Mouse (Mus musculus) kidney, embryonic 15.5 days (tissue): Measurements from ENCODE around the gene Tfap4. TPM values are rescaled to one million over a fixed set of nuclear protein-coding genes. Genes with fewer than 3 reads are reported as not detected.

Source experiments
- ATAC-seq: fragments of 200-750 bp; cut with Nextera tagmentation; replicated peaks from 2 replicates; pipeline ENCODE4 v1.8.0; 2017; ENCODE audit warnings: moderate TSS enrichment; ENCODE audit not compliant: low FRiP score
- H3K27ac ChIP-seq: fragments of 300-500 bp; sonication (generic); 2 replicates; pipeline ENCODE4 v1.5.1; 2015; ENCODE audit warnings: mild to moderate bottlenecking, inconsistent platforms
- H3K27me3 ChIP-seq: fragments of 300-500 bp; sonication (generic); 2 replicates; pipeline ENCODE4 v1.6.1; 2015; ENCODE audit warnings: inconsistent platforms
- H3K36me3 ChIP-seq: fragments of 300-500 bp; sonication (generic); 2 replicates; pipeline ENCODE4 v1.6.1; 2015; ENCODE audit warnings: inconsistent platforms
- H3K4me1 ChIP-seq: fragments of 300-500 bp; sonication (generic); 2 replicates; pipeline ENCODE4 v1.6.1; 2015; ENCODE audit warnings: inconsistent platforms
- H3K4me2 ChIP-seq: fragments of 300-500 bp; sonication (generic); 2 replicates; pipeline ENCODE4 v1.6.1; 2015; ENCODE audit warnings: moderate library complexity, mild to moderate bottlenecking, inconsistent platforms
- H3K4me3 ChIP-seq: fragments of 300-500 bp; sonication (generic); replicated peaks from 2 replicates; pipeline ENCODE4 v1.5.1; 2015; ENCODE audit warnings: mild to moderate bottlenecking, inconsistent platforms
- H3K9ac ChIP-seq: fragments of 300-500 bp; sonication (generic); 2 replicates; pipeline ENCODE4 v1.6.1; 2015; ENCODE audit warnings: mild to moderate bottlenecking, inconsistent platforms
- H3K9me3 ChIP-seq: fragments of 300-500 bp; sonication (generic); replicated peaks from 2 replicates; pipeline ENCODE4 v1.6.1; 2016; ENCODE audit warnings: inconsistent platforms
- WGBS: fragments of 180-500 bp; shearing (Covaris S2); methylation state at CpG from one replicate; pipeline ENCODE4 v1.1.7; 2015; ENCODE audit warnings: mixed read lengths; 5-methylcytosine and 5-hydroxymethylcytosine counted together
- polyA plus RNA-seq: library from polyadenylated mRNA; unstranded; fragments of >200 nt; fragmentation: Nextera tagmentation; extraction: Ambion mirVana; gene quantifications from 2 replicates; pipeline ENCODE4 v1.2.1, GENCODE M21; 2015

Gene Tfap4
- polyA plus RNA-seq, result 24.6 and 25.7 TPM in 2 replicates

DNA sequence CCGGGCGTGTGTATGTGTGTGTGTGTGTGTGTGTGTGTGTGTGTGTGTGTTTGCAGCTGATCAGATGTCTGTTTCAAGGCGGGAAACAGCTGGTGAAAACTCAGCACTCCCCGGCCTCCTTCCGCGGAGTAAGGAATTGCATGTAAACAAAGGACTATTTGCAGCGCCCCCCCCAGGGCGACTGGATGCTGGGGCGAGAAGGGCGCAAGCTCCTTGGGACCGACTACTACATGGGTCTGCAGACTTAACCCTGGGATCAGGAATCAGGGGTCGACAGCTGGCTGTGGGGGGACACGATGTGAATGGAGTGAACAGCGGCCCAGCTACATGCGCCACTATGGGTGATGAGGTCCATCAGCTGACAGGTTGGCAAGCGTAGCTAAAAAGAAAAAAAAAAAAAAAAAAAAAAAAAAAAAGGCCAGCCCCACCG lies at the start of gene Tfap4:
TSS of gene Tfap4 (minus strand) at position 140 of the 430 bp plus-strand sequence.
- H3K4me2 ChIP-seq, result peak within 1 kb of the TSS; percentile 95
- peaks cover 27% of the 10 kb centered on the region for H3K4me1 ChIP-seq
- H3K4me3 ChIP-seq, result peak within 1 kb of the TSS; percentile 75
- H3K9me3 ChIP-seq, result no peaks in the 10 kb centered on the region
- peak within 1 kb of the TSS; percentile 95 for H3K27ac ChIP-seq
- peak; percentile 16 for ATAC-seq
- peak within 1 kb of the TSS; percentile 71 for H3K9ac ChIP-seq
- no peaks in the 10 kb centered on the region for H3K27me3 ChIP-seq
- WGBS, result under 1% methylated on average over 16 of the region's 17 CpGs
- peaks cover 4% of the 10 kb centered on the region; the same call in 1 of the 2 replicates for H3K36me3 ChIP-seq

DNA sequence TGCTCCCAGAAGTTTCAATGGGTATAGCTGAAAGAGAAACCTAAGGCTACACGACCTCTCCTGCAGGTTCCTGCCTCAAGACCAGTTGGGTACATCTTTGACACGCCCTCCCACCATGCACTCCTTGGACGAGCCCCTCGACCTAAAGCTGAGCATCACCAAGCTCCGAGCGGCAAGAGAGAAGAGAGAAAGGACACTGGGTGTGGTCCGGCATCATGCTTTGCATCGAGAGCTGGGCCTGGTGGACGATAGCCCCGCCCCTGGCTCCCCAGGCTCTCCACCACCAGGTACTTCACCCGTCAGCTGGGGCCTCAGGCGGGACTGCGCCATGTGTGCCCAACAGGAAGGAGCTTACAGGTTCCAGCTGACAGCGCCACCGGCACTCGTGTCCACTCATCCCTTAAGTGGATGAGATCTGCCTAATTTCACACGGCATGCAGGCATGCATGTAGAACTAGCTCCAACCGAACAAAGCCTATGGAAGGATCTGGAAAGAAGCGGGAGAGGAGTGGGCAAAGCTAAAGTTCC lies 48.9 kb upstream of the Tfap4 start:
- no peaks in the 10 kb centered on the region for H3K27me3 ChIP-seq
- H3K9me3 ChIP-seq, result no peaks in the 10 kb centered on the region
- H3K4me2 ChIP-seq, result 0 out of 2 replicates have a peak overlapping the region, but pooled peaks have one; percentile 6
- H3K4me1 ChIP-seq, result peaks cover 56% of the 10 kb centered on the region
- H3K9ac ChIP-seq, result no peak overlapping the region
- H3K4me3 ChIP-seq, result no peak overlapping the region
- peaks cover 49% of the 10 kb centered on the region for H3K36me3 ChIP-seq
- H3K27ac ChIP-seq, result peak overlapping the region; percentile 93
- 63% methylated on average over 19 of the region's 19 CpGs for WGBS
- ATAC-seq, result peak; percentile 28; the same call in 1 of the 2 replicates

DNA sequence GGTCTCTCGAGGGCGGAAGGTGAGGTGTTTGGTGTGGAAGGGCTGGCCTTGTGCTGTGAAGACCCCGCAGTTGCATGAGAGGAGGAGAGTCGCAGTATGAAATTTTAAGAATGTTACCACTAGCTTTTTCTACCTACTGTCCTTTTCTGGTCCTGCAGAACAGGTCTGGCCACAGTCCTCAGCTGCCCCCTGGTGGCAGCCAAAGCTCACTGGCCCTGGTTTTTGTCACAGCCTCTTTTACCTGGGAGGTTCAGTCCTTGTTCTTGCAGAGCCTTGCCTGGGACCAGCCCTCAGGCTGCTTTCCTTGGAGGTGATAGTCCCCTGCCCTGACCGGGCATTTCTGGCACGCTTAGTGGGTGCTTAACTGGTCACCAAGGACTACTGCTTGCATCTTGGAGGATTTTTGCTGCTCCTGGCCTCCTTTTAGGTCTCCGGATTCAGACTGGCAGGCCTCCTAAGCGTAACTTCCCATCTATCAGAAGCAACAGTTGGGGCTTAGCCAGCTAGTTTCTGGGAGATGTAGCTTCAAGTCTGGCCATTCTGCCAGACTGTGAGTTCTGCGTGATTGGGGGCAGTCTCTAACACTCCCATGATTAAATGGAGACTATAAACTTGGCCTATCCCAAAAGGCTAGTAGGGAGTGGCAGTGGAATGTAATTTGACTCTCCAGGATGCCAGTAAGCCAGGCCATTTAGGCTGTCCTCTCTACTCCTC lies 48.3 kb upstream of the Tfap4 start:
- H3K9ac ChIP-seq, result 0 out of 2 replicates have a peak overlapping the region, but pooled peaks have one; percentile 14
- peak overlapping the region; percentile 93 for H3K27ac ChIP-seq
- peaks cover 43% of the 10 kb centered on the region for H3K36me3 ChIP-seq
- 32% methylated on average over 9 of the region's 9 CpGs for WGBS
- peak; percentile 35 for ATAC-seq
- H3K4me2 ChIP-seq, result 0 out of 2 replicates have a peak overlapping the region, but pooled peaks have one; percentile 6
- no peak overlapping the region for H3K4me3 ChIP-seq
- H3K27me3 ChIP-seq, result no peaks in the 10 kb centered on the region
- H3K4me1 ChIP-seq, result peaks cover 62% of the 10 kb centered on the region
- no peaks in the 10 kb centered on the region for H3K9me3 ChIP-seq

DNA sequence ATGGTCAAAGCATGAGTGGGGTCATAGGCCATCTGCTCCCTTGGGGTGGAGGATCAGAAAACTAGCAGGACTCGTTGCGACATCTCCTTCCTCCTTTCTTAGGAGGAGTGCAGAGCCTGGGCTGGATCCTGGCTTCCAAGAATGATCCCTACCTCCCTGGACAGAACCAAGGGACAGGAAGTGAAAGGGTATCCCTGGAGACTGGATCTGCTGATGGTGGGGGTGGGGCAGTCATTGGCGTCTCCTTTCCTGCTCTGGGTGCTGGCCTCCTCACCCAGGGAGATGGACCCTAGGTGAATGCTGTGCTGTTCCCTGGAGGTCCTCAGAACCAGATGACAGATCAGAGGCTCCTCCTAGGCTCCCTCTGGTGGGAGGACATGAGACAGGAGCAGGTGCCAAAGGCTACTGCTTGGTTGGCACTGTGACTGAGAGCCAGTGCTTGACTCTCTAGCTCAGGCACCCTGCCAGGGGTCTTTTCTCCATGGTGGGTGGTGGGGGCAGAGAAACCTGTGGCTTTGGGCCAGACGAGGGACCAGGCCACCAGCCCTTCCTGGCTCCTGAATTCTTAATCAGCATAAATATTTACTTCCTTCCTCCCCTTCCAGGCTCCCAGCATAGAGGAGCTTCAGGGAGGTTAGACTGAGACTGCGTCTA lies 46.9 kb upstream of the Tfap4 start:
- H3K27me3 ChIP-seq, result no peaks in the 10 kb centered on the region
- 11% methylated on average over 5 of the region's 5 CpGs for WGBS
- ATAC-seq, result no peak
- H3K4me2 ChIP-seq, result 0 out of 2 replicates have a peak overlapping the region, but pooled peaks have one; percentile 39
- H3K36me3 ChIP-seq, result peaks cover 29% of the 10 kb centered on the region
- peaks cover 76% of the 10 kb centered on the region for H3K4me1 ChIP-seq
- 0 out of 2 replicates have a peak overlapping the region, but pooled peaks have one; percentile 14 for H3K9ac ChIP-seq
- peak overlapping the region; percentile 93 for H3K27ac ChIP-seq
- H3K4me3 ChIP-seq, result no peak overlapping the region; the same call in 1 of the 2 replicates
- no peaks in the 10 kb centered on the region for H3K9me3 ChIP-seq

DNA sequence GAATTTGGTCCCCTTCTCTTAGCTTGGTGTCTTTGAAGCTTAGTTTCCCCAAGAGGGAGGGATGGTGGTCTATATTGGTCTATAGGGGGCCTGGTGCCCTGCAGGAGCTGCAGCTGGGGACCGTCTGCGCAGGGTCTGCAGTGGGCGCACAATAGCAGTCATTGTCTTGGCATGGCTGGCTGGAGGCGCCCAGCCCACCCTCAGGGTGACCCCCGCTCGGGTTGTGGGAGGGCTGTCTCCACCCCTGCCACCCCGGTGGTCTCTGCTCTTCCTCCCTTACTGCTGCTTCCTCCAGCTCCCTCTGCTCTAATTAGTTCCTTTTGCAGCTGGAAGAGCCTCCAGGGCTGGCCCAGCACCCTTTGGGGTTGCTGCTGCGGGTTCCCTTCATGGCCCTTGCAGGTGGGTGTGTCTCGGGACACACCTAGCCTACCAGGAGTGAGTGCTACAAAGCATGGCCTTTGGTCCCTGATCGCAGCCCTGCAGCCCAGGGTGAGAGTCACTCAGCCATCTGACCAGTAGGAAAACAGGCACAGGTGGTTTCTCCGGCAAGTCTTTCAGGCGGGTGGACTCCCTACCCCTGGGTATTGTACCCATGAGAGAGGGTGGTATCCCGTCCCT lies 46.0 kb upstream of the Tfap4 start:
- Histone ChIP-seq H3K9ac (no peak overlapping the region), H3K9me3 (no peaks in the 10 kb centered on the region), H3K4me2 (peak overlapping the region; percentile 39), H3K27me3 (no peaks in the 10 kb centered on the region), H3K27ac (peak overlapping the region; percentile 93), H3K36me3 (peaks cover 19% of the 10 kb centered on the region), H3K4me1 (peaks cover 86% of the 10 kb centered on the region), H3K4me3 (no peak overlapping the region)
- 50% methylated on average over 13 of the region's 13 CpGs for WGBS
- no peak for ATAC-seq

DNA sequence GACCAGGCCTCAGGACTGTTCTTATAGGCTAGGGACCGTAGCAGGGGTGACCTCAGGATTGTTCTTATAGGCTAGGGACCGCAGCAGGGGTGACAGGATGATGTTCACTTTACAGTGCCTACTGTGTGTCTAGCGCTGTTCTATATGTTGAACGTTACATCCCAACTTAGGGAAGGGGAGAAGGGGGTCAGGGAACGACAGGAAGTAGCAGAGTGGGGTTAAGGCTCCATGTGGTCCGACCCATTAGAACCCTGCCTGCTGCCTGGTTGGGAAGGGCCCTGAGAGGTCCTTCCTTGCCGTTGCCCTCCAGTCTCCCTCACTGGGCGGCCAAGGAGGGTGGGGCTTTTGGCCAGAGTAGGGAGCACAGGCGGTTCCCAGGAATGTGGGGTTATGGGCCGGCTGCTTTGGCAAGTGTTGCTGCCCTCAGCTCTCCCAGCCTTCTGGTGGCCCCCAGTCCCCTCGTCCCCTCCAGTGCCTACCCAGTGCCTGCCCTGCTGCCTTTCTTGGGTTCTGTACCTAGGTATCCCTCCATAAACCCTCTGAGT lies 44.7 kb upstream of the Tfap4 start:
- H3K27ac ChIP-seq, result peak overlapping the region; percentile 93
- H3K4me3 ChIP-seq, result no peak overlapping the region
- ATAC-seq, result no peak
- WGBS, result 57% methylated on average over 11 of the region's 11 CpGs
- H3K9ac ChIP-seq, result peak overlapping the region; percentile 11; the same call in 1 of the 2 replicates
- peaks cover 7% of the 10 kb centered on the region; the same call in 1 of the 2 replicates for H3K36me3 ChIP-seq
- H3K4me1 ChIP-seq, result peaks cover 96% of the 10 kb centered on the region
- H3K9me3 ChIP-seq, result no peaks in the 10 kb centered on the region
- peak overlapping the region; percentile 24; the same call in 1 of the 2 replicates for H3K4me2 ChIP-seq
- no peaks in the 10 kb centered on the region for H3K27me3 ChIP-seq

DNA sequence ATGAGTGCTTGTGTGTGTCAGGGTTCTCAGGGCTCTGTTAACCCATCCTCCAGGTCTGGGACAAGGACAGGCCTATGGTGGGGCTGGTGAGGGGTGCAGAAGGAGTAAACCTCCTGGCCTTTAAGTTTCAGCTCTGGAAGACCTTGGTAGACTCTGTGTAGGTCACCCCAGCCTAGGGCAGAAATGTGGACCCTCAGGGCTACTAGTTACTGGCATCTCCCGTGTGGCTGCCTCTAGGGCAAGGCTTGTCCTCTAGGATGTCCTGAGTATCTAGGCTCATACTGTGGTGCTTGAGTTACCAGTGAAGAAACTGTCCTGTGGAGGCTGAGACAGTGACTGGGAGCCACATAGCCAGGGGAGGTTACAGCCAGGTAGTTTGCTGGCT lies 43.8 kb upstream of the Tfap4 start:
- WGBS, result 31% methylated on average over 1 of the region's 1 CpGs
- Histone ChIP-seq H3K36me3 (no peaks in the 10 kb centered on the region), H3K4me1 (peaks cover 100% of the 10 kb centered on the region), H3K9ac (peak overlapping the region; percentile 11; the same call in 1 of the 2 replicates), H3K4me2 (peak overlapping the region; percentile 24; the same call in 1 of the 2 replicates), H3K27ac (peak overlapping the region; percentile 93), H3K9me3 (no peaks in the 10 kb centered on the region), H3K27me3 (no peaks in the 10 kb centered on the region), H3K4me3 (no peak overlapping the region)
- ATAC-seq, result no peak

DNA sequence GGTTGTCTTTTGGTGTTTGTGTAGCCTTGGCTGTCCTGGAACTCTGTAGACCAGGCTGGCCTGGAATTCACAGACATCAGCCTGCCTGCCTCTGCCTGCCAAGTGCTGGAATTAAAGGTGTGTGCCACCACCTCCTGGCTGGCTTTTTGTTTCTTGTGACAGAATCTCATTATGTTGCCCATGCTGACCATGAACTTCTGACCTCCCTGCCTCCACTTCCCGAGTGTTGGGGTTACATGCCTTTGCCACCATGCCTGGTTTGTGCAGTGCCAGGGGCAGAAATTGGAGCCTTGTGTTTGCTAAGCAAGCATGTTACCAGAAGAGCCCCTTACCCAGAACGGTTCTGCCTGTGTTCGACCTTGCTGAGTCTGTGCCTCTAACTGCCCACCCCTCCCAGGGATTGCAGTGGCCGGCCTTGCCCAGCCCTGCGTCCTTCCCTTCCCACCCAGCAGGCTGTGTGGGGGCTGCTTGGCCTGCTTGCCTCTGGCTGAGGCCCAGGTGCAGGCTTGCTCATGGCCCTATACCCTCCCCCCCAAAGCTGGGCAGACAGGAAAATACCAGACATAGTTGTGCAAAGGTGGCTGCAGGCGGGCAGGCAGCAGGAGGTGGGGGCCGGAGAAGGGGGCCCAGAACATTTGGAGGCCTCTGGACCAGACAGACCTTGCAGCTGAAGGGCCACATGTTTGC lies 43.3 kb upstream of the Tfap4 start:
- H3K4me3 ChIP-seq, result no peak overlapping the region
- peak overlapping the region; percentile 24 for H3K4me2 ChIP-seq
- no peaks in the 10 kb centered on the region for H3K27me3 ChIP-seq
- ATAC-seq, result peak; percentile 64
- no peaks in the 10 kb centered on the region for H3K9me3 ChIP-seq
- no peaks in the 10 kb centered on the region for H3K36me3 ChIP-seq
- H3K27ac ChIP-seq, result peak overlapping the region; percentile 93
- H3K4me1 ChIP-seq, result peaks cover 100% of the 10 kb centered on the region
- H3K9ac ChIP-seq, result peak overlapping the region; percentile 27; the same call in 1 of the 2 replicates
- 15% methylated on average over 7 of the region's 7 CpGs for WGBS

DNA sequence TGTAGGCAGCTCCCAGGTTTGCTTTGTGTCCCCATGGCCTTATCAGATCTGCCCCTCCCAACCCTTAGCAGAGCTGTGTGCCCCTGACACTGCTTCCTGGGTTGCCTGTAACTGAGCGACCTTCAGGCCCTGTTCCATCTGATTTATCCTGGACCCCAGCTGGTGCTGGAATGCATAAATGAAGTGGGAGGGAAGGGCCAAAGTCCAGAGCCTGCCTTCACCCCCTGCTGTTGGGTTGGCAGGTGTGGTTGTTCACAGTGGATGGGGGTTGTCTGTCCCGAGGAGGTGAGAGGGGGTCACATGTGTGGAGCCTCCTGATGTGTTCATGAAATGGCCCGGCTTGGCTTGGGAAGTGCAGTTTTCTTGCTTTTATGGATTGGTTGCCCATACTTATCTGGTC lies 42.5 kb upstream of the Tfap4 start:
- Histone ChIP-seq H3K27ac (peak overlapping the region; percentile 93), H3K9me3 (no peaks in the 10 kb centered on the region), H3K36me3 (no peaks in the 10 kb centered on the region), H3K4me1 (peaks cover 100% of the 10 kb centered on the region), H3K4me3 (no peak overlapping the region), H3K27me3 (no peaks in the 10 kb centered on the region), H3K9ac (0 out of 2 replicates have a peak overlapping the region, but pooled peaks have one; percentile 16), H3K4me2 (peak overlapping the region; percentile 24)
- WGBS, result 15% methylated on average over 3 of the region's 3 CpGs
- ATAC-seq, result peak; percentile 45

DNA sequence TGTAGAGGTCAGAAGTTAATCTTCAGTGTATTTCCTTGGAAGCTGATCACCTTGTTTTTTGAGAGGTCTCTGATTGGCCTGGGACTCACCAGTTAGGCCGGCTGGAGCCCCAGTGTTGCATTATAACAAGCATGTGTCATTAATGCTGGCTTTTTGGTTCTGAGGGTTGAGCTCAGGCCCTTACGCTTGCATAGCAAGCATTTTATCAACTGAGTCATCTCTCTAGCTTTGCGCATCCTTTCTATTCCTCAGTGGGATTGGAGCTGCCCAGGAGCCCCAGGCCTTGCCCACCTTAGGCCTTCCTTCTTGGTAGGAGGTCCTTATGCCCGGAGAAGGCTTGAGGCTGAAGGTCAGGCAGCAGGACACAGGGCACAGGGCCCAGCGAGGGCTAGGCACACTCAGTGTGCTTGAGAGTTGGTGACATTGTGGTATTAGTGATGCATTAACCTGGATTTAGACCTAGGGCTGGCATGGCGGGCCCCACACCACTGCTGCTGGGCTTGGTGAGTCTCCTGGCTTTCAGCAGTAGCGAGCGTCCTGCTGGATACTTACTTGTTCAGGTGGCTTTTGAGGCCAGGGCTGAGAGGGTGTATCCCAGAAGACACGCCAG lies 41.2 kb upstream of the Tfap4 start:
- no peak for ATAC-seq
- Histone ChIP-seq H3K4me3 (no peak overlapping the region), H3K36me3 (no peaks in the 10 kb centered on the region), H3K9me3 (no peaks in the 10 kb centered on the region), H3K4me1 (peaks cover 100% of the 10 kb centered on the region), H3K9ac (peak overlapping the region; percentile 8; the same call in 1 of the 2 replicates), H3K4me2 (0 out of 2 replicates have a peak overlapping the region, but pooled peaks have one; percentile 4), H3K27me3 (no peaks in the 10 kb centered on the region), H3K27ac (peak overlapping the region; percentile 93)
- 69% methylated on average over 9 of the region's 9 CpGs for WGBS
